Mouse (Mus musculus) ZHBTc4 (cell line): Measurements from ENCODE around the gene Zp3.

Experiments
- DNase-seq: peaks from one replicate; pipeline ENCODE4 v3.0.0-alpha.2; 2011; ENCODE audit warnings: low read depth, low spot score

Zp3 gene

DNA sequence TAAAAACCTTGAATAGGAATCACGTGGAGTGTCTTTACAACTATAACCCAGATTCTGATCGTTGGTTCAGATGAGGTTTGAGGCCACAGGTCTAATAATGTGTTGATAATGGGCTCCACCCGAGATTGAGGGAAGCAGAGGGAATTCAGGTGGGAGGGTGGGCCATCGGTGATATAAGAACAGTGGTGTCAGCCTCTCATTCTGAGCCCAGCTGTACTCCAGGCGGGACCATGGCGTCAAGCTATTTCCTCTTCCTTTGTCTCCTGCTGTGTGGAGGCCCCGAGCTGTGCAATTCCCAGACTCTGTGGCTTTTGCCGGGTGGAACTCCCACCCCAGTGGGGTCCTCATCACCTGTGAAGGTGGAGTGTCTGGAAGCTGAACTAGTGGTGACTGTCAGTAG lies at the start of gene Zp3:
TSS of gene Zp3 (plus strand) at position 196 of the 400 bp plus-strand sequence.
- DNase-seq = no peak

DNA sequence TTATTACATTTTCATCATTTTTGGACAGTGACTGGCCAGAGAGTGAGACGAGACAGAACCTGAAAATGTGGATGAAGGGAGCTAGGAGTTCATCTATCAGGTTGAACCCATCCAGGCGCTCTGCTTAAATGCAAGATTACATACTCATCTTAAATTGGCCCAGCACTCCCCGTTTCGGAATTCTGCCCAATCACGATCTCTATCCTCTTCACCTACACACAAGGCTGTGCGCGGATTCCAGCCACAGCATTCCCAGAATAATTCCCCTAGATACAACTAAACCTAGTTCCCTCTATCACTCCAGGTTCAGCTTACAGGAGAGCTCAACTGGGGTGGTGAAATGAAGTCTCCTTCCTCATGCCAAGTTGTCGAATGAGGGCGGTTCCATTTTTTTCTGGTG lies 48.4 kb upstream of the Zp3 start:
- no peak for DNase-seq

GRCm38 (mm10) chr5:135932359-135932758 lies 47.5 kb upstream of the Zp3 start:
- DNase-seq = no peak

- DNase-seq = no peak
Observed at GRCm38 (mm10) chr5:135933222-135933899, 46.5 kb upstream of the Zp3 start.

DNA sequence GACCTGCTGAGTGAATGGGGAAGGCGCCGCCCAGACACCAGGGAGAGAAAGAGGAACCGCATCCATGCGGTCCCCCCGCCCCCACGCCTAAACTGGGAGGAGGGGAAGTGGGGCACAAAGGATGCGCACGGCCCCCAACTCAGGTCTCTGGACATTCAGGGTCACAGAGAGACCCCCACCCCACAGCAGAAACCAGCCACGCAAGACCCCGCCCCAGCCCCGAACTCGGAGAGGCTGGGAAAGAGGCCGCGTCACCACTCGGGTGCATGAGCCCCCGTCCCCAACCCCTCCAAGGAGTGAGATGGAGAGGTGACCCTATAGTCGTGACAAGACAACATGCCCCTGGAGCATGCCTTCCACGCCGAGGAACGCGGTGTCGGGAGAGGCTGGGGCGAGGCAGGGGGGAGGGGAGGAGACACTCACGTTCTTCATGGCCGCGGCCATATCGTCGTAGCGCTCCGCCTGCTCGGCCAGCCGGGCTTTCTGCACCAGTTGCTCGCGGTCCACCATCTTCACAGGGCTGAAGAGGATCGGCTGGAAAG lies 45.9 kb upstream of the Zp3 start:
- peak; percentile 85 for DNase-seq

GRCm38 (mm10) chr5:135934481-135935175 lies 45.3 kb upstream of the Zp3 start, which contains the start of gene Ywhag:
Gene Ywhag, minus strand, starts transcription at chr5:135934616.
- DNase-seq = peak; percentile 99

GRCm38 (mm10) chr5:135935176-135935523 lies 44.7 kb upstream of the Zp3 start:
- DNase-seq = no peak

DNA sequence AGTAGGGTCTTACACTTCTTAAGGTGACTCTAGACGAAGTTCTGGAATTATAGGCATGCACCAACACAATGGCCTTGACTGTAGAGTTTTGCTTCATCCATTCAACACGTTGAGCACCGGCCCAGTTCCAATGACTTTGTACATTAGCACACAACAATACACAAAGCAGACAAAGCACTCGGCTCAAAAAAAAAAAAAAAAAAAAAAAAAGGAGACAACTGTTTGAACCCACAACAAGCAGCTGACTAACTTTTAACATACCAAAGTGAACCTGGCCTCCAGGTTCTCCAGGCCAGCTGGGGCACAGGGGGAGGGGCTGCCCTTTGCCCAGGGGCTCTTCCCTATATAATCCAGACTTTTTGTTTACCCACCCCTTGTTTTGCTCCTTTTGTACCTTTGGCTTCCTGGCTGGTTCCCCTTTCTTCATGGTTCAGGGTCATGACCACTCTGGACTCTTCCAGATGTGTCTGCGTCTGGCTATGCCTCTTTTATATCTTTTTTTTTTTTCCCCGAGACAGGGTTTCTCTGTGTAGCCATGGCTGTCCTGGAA lies 44.2 kb upstream of the Zp3 start:
- peak; percentile 88 for DNase-seq

DNA sequence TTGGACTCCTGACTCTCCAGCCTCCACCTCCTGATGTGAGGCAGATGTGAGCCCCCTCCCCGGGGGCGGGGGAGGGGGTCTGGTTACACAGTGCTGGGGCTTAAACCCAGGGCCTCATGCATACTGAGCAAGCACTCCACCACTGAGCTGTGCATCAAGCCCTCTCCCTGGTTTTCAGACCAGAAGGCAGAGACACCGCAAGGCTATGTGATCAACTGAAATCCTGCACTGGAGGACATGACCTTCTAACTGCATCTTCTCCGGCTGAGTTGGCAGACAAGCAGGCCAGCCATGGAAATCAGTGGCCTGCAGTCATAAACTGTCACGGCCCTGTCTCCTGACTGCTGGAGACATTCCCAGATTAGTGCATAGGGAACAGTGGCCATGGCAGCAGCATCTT lies 39.3 kb upstream of the Zp3 start:
- peak; percentile 66 for DNase-seq

DNA sequence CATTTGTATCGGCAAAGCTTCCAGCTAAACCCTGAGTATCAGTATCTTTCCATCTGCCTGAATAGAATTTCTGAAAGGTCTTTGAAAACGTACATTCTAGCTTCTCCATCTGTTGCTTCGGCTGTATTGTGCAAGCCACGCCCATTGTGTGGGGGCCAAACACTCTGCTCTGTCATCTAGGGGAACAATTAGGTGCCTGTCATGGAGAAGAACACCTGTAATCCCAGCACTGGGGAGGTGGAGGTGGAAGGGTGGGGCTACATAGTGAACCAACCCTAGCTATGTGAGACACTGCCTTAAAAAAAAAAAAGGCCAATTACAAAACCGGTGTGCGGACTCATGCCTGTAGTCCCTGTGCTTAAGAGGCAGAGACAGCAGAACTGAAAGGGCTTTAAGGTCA lies 37.2 kb upstream of the Zp3 start:
- DNase-seq = no peak

GRCm38 (mm10) chr5:135945916-135946408 lies 33.9 kb upstream of the Zp3 start:
- DNase-seq = peak; percentile 70

DNA sequence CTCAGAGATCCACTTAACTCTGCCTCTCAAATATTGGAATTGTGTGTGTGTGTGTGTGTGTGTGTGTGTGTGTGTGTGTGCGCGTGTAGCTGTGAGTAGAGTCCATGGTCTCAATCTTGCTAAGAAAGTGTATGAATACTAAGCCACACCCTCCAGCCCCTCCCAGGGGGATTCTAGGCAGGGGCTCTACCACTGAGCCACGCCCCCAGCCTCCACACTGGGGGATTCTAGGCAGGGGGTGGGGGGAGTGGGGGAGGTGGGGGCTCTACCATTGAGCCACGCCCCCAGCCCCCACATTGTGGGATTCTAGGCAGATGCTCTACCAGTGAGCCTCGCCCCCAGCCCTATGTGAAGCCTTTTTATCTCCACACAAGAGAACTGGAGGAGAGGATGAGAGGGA lies 33.3 kb upstream of the Zp3 start:
- DNase-seq = peak; percentile 86

- DNase-seq = peak; percentile 70
Observed at GRCm38 (mm10) chr5:135950710-135951412, 29.0 kb upstream of the Zp3 start.

GRCm38 (mm10) chr5:135951660-135952059 lies 28.2 kb upstream of the Zp3 start:
- DNase-seq = no peak

- no peak for DNase-seq
Observed at GRCm38 (mm10) chr5:135952830-135953229, 27.1 kb upstream of the Zp3 start.

DNA sequence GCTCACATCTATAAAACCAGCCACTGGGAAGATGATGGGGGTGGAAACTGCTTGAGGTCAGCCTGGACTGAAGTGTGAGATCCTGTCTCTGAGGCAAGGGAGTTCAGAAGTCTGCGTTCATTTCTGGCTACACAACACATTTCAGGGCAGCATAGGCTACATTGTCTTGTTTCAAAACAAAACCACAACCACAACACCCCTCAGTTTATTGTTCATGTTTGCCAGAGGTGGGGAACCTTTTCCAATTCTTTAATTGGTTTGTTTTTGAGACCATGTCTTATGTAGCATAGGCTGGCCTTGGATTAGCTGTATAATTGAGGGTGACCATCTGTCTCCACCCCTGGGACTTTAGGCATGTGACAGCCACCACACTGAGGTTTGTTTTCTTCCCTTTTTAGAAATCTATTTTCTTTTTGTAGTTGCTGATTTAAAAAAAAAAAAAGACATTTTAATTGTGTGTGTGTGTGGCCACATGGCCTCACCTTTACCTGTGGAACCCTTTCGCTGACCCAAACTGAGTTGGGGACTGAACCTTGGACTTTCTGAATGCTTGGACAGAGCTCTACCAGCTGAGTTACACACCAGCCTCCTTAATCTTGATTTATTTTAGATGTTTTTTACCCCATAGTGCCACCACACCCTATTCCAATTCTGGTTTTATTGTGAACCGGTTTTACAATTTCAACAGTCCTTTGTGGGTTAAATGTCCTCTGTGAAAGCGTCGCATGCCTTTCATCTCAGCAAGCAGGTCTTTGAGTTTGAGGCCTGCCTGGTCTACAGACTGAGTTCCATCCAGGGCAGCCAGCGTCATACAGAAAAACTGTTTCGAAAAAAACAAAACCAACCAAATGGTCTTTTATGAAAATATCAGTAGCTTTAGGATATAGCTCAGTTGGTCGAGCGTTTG lies 23.3 kb upstream of the Zp3 start:
- peak; percentile 38 for DNase-seq

GRCm38 (mm10) chr5:135957207-135957974 lies 22.5 kb upstream of the Zp3 start:
- peak; percentile 100 for DNase-seq

GRCm38 (mm10) chr5:135958367-135958766 lies 21.5 kb upstream of the Zp3 start:
- peak; percentile 18 for DNase-seq

DNA sequence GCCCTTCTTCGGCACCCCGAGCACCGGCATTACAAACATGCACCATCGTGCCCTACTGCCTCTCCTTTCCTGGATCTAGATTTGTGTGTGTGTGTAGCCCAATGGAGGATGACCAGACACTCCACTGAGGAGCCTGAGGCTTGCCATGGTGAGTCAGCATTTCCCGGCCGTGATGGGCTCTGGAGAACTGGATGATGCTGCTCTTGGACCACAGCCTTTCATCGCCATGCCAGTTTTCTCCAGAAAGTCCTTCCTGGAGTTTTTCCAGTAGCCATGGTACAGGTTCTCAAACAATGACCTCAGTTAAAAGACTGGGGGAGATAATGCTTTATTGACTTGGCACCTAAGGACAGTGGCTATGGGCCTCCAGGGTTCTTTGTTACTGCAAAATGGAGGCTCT lies 20.0 kb upstream of the Zp3 start:
- DNase-seq = peak; percentile 32
